Mouse (Mus musculus) MEL (cell line): ENCODE measurements around the gene Kntc1.

ENCODE experiments used
- CTCF ChIP-seq, 3 experiments: IDR thresholded peaks in 2 of 3; conservative IDR thresholded peaks in 1 of 3; 2 replicates each; pipeline ENCODE4 v1.5.1; 2011 to 2012; ENCODE audit warnings: low read length in 3 of 3, low read depth in 2 of 3, mild to moderate bottlenecking in 2 of 3, improper control_type of control experiment in 1 of 3, inconsistent platforms in 1 of 3, mixed read lengths in 1 of 3, moderate library complexity in 1 of 3; ENCODE audit not compliant: control insufficient read depth in 1 of 3, insufficient read depth in 1 of 3, poor library complexity in 1 of 3, severe bottlenecking in 1 of 3
- RCOR1 ChIP-seq: IDR thresholded peaks from 2 replicates; pipeline ENCODE4 v1.6.1; 2012; ENCODE audit warnings: low read depth, mild to moderate bottlenecking, inconsistent platforms, low read length, improper control_type of control experiment
- USF1 ChIP-seq: IDR thresholded peaks from 2 replicates; pipeline ENCODE4 v1.6.1; 2014; ENCODE audit warnings: low read depth, mild to moderate bottlenecking, inconsistent platforms, low read length, improper control_type of control experiment, moderate library complexity

GRCm38 (mm10) chr5:123863934-123864333, 114.4 kb downstream of the Kntc1 start:
- no peak for TF ChIP-seq RCOR1
- no peak for TF ChIP-seq CTCF (IDR thresholded peaks at IDR 0.05 in 2 of 3, conservative IDR thresholded peaks at IDR 0.05 in 1 of 3; ENCODE audit: control insufficient read depth in 1 of 3, insufficient read depth in 1 of 3, low read depth in 2 of 3, low read length in 3 of 3, poor library complexity in 1 of 3, severe bottlenecking in 1 of 3)
- no peak for TF ChIP-seq USF1
